Mouse (Mus musculus): ENCODE results near the gene Angel1. TPM values are rescaled to one million over a fixed set of nuclear protein-coding genes. Genes with fewer than 3 reads are reported as not detected.

The Angel1 gene
- polyA plus RNA-seq, 1 experiment from 2014 or later: 4.2 TPM

DNA sequence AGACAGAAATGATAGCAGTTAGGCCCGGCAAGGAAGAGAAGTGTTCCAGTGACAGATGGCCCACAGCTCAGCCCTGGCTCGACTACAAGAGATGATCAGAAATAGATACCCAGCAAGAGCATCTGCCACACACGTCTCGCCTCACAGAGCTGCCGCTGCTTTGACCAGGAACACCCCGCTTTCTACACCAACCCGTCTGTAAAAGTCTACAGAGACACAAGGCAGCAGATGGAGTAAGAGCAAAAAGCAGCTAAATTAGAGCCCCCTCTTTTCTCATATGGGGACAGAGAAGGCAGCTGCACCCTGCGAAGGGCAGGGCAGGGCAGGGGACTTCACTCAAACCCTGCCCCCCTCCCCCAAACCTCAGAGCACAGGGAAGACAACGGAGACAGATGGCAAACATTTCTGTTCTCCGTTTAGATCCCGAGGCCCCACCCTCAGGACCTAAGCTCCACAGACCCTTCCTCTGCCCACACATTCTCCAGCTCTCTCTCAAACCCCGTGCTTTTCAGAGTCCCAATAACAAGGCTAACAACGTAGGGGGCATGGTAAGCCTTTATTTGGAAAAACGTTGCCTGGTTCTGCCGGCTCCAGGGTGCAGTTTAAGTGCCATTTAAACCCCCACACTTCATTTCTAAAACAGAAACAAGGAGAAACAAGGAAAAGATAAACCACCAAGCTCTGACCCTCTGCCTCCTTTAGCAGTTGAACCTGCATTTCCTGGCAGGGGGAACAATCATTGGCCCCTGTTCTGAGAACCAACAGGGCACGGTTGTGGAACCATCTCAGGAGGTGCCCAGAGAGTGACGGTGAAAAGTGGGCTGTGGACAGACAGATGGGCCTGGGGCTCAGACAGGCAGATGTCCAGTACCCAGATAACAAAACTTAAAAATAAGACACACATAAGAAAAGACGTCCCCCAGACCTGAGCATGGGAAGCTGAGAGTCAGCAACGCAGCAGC is 26.0 kb downstream of the Angel1 start:
- no peaks in the 10 kb centered on the region for H3K4me1 ChIP-seq (ENCODE audit: insufficient read depth, low read depth, low read length)
- no peaks in the 10 kb centered on the region for H3K36me3 ChIP-seq (ENCODE audit: insufficient read depth, low read length)
- 37% methylated on average over 19 of the region's 19 CpGs for WGBS
- H3K9me3 ChIP-seq (ENCODE audit: low read length): no peaks in the 10 kb centered on the region
- DNase-seq (ENCODE audit: low spot score) (no peak), ATAC-seq (no peak)
- TF ChIP-seq CTCF (IDR thresholded peaks at IDR 0.05) (no peak), EP300 (IDR thresholded peaks at IDR 0.05) (no peak)
- no peak overlapping the region for H3K27ac ChIP-seq (ENCODE audit: low read length)
- H3K9ac ChIP-seq (replicated peaks; ENCODE audit: low read depth): no peak overlapping the region
- H3K4me2 ChIP-seq (replicated peaks; ENCODE audit: low read depth, low read length): no peak overlapping the region
- H3K27me3 ChIP-seq (replicated peaks; ENCODE audit: insufficient read depth, low read length): no peaks in the 10 kb centered on the region
- H3K4me3 ChIP-seq (ENCODE audit: low read depth, low read length): no peak overlapping the region

DNA sequence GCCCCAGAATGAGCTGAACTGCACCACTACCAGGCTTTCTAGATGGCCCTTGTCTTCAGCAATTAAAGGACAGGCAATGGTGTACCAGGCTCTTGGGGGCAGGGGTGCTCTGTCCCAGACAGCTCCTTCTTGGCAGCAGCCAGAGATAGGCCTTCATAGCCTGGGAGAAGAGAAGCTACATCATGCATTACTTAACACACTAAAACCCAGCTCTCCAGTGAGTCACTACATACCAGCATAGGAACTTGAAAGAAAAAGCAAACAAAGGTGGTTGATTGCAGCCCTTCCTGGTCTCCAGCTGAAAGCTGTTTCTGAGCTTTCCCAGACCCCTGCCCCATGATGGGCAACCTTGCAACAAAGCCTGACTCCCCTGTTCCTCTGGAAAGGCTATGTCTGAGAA is 27.7 kb downstream of the Angel1 start:
- no peak overlapping the region for H3K4me3 ChIP-seq (ENCODE audit: low read depth, low read length)
- H3K4me2 ChIP-seq (replicated peaks; ENCODE audit: low read depth, low read length): no peak overlapping the region
- no peaks in the 10 kb centered on the region for H3K36me3 ChIP-seq (ENCODE audit: insufficient read depth, low read length)
- DNase-seq (ENCODE audit: low spot score) (peak; percentile 60), ATAC-seq (peak; percentile 68)
- H3K4me1 ChIP-seq (ENCODE audit: insufficient read depth, low read depth, low read length): no peaks in the 10 kb centered on the region
- H3K9me3 ChIP-seq (ENCODE audit: low read length): no peaks in the 10 kb centered on the region
- H3K27ac ChIP-seq (ENCODE audit: low read length): no peak overlapping the region
- no peaks in the 10 kb centered on the region for H3K27me3 ChIP-seq (replicated peaks; ENCODE audit: insufficient read depth, low read length)
- no peak overlapping the region for H3K9ac ChIP-seq (replicated peaks; ENCODE audit: low read depth)
- TF ChIP-seq EP300 (IDR thresholded peaks at IDR 0.05): peak; percentile 50; the same call in 1 of the 2 replicates
- no peak for TF ChIP-seq CTCF (IDR thresholded peaks at IDR 0.05)

DNA sequence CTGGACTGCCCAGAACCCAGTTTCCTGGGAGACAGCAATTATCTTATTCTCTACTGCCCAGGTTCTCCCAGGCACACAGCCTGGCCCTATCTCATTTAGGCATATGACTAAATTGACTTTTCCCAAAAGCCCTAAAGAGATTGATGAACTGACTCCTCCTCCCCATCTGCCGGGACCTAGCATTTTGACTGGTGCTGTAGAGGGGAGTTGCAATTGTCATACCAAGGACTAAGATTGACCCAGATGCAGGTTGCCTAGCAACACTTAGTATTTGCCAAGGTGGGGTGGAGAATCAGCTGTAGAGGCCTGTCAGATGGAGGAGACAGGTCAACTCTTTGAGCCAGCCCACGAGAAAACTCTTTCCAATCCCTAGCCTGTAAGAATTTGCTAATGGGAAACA is 28.3 kb downstream of the Angel1 start:
- H3K36me3 ChIP-seq (ENCODE audit: insufficient read depth, low read length): no peaks in the 10 kb centered on the region
- no peak for DNase-seq (ENCODE audit: low spot score)
- no peaks in the 10 kb centered on the region for H3K4me1 ChIP-seq (ENCODE audit: insufficient read depth, low read depth, low read length)
- 47% methylated on average over 2 of the region's 2 CpGs for WGBS
- ATAC-seq: no peak
- H3K4me3 ChIP-seq (ENCODE audit: low read depth, low read length): no peak overlapping the region
- H3K9ac ChIP-seq (replicated peaks; ENCODE audit: low read depth): no peak overlapping the region
- TF ChIP-seq CTCF (IDR thresholded peaks at IDR 0.05): no peak
- no peak for TF ChIP-seq EP300 (IDR thresholded peaks at IDR 0.05)
- no peak overlapping the region for H3K4me2 ChIP-seq (replicated peaks; ENCODE audit: low read depth, low read length)
- H3K27ac ChIP-seq (ENCODE audit: low read length): no peak overlapping the region
- H3K9me3 ChIP-seq (ENCODE audit: low read length): no peaks in the 10 kb centered on the region
- H3K27me3 ChIP-seq (replicated peaks; ENCODE audit: insufficient read depth, low read length): no peaks in the 10 kb centered on the region

DNA sequence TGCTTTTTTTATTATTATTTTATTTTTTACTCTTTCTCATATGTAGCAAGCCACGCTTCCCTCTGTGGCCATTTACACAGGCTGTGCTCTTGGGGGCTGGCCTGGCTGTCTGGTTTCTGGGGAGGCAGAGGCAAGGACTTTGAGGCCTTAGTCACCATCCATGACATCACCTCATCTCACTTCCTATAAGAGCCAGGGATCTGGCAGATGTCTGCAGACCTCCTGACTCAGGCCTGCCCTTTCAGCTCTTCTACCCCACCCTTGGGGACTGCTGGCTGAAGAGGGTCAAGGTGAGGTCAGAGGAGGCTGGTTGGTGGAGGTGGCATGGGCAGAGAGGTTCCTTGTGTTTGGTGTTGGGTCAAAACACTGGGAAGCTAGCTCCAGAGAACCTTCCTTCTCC is 31.8 kb downstream of the Angel1 start:
- ATAC-seq (peak; percentile 26), DNase-seq (ENCODE audit: low spot score) (no peak)
- Histone ChIP-seq H3K9ac (replicated peaks; ENCODE audit: low read depth) (no peak overlapping the region), H3K27ac (ENCODE audit: low read length) (no peak overlapping the region), H3K36me3 (ENCODE audit: insufficient read depth, low read length) (no peaks in the 10 kb centered on the region), H3K9me3 (ENCODE audit: low read length) (no peaks in the 10 kb centered on the region), H3K27me3 (replicated peaks; ENCODE audit: insufficient read depth, low read length) (no peaks in the 10 kb centered on the region), H3K4me2 (replicated peaks; ENCODE audit: low read depth, low read length) (no peak overlapping the region), H3K4me1 (ENCODE audit: insufficient read depth, low read depth, low read length) (no peaks in the 10 kb centered on the region), H3K4me3 (ENCODE audit: low read depth, low read length) (no peak overlapping the region)
- TF ChIP-seq CTCF (IDR thresholded peaks at IDR 0.05) (no peak), EP300 (IDR thresholded peaks at IDR 0.05) (no peak)
- WGBS: 75% methylated on average over 1 of the region's 1 CpGs

DNA sequence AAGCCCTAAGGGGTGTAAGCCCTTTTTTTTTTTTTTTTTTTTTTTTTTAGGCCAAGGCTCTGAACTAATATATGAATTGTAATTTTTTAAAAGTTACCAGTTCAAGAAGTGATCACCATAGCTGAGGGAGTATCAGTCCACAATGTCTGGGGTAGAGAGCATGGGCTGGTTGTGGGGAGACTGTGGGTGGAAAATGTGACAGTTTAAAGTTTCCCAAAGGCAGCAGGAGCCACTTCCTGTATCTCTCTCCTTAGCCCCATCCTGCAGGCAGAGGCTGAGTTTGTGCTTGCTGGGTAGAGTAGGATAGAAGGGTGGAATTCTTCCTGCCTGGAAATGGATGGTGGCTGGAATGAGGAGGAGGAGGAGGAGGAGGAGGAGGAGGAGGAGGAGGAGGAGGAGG is 32.9 kb downstream of the Angel1 start:
- TF ChIP-seq EP300 (IDR thresholded peaks at IDR 0.05) (no peak), CTCF (IDR thresholded peaks at IDR 0.05) (no peak)
- Histone ChIP-seq H3K9ac (replicated peaks; ENCODE audit: low read depth) (no peak overlapping the region), H3K4me1 (ENCODE audit: insufficient read depth, low read depth, low read length) (no peaks in the 10 kb centered on the region), H3K9me3 (ENCODE audit: low read length) (no peaks in the 10 kb centered on the region), H3K36me3 (ENCODE audit: insufficient read depth, low read length) (no peaks in the 10 kb centered on the region), H3K27ac (ENCODE audit: low read length) (no peak overlapping the region), H3K4me3 (ENCODE audit: low read depth, low read length) (no peak overlapping the region), H3K27me3 (replicated peaks; ENCODE audit: insufficient read depth, low read length) (no peaks in the 10 kb centered on the region), H3K4me2 (replicated peaks; ENCODE audit: low read depth, low read length) (no peak overlapping the region)
- no peak for ATAC-seq
- no peak for DNase-seq (ENCODE audit: low spot score)

DNA sequence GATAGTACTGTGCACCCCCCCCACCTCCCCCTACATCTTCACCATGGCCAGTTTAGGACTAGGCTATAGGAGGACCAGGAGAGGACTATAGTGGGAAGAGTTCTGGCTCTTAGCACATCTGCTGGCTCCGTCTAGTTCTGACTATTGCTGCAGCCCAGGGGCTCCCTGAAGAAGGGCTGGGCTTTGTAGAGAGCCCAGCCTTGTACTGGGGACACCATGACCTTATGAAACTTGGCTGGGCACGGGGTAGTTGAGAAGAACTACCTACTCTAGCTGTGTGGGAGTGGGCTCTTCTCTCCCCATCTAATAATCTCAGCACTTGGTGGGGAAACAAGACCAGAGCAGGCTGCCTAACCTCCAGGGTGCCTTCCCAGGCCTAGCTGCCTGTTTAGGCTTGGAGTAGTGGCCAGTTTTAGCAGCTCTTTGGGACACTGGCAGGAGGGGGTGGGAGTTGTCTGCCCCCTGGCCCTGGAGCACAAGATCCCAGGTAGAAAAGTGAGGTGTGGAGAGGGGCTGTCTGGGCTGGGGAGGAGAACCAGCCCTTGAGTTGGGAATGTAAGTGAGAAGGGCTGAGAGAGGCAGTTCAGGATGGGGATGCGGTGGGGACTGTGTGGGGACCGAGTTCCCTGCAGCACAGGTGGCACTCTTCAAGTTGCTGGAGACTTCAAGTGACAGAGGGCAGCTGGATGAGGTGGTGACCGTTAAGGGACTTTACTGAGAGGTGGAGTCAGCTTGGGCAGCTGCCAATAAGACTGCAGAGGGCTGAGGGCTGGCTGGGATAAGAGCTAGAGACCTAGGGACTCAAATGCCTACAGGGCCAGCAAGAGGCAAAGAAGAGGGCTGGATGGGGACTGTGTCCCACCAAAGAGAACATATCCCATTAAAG is 33.5 kb downstream of the Angel1 start:
- DNase-seq (ENCODE audit: low spot score) (peak; percentile 37), ATAC-seq (no peak)
- 39% methylated on average over 5 of the region's 5 CpGs for WGBS
- Histone ChIP-seq H3K9ac (replicated peaks; ENCODE audit: low read depth) (no peak overlapping the region), H3K36me3 (ENCODE audit: insufficient read depth, low read length) (no peaks in the 10 kb centered on the region), H3K27ac (ENCODE audit: low read length) (no peak overlapping the region), H3K4me3 (ENCODE audit: low read depth, low read length) (no peak overlapping the region), H3K4me1 (ENCODE audit: insufficient read depth, low read depth, low read length) (0 out of 2 replicates have a peak, but pooled peaks cover 3% of the 10 kb centered on the region), H3K4me2 (replicated peaks; ENCODE audit: low read depth, low read length) (no peak overlapping the region), H3K9me3 (ENCODE audit: low read length) (no peaks in the 10 kb centered on the region), H3K27me3 (replicated peaks; ENCODE audit: insufficient read depth, low read length) (no peaks in the 10 kb centered on the region)
- TF ChIP-seq EP300 (IDR thresholded peaks at IDR 0.05) (no peak), CTCF (IDR thresholded peaks at IDR 0.05) (no peak)

Measured in lung, postnatal 0 days (tissue).